Mouse (Mus musculus) CH12.LX (cell line): Measurements from ENCODE around the gene Immp2l. TPM values are rescaled to one million over a fixed set of nuclear protein-coding genes. Genes with fewer than 3 reads are reported as not detected.

Source experiments
- DNase-seq: peaks from one replicate; pipeline ENCODE4 v3.0.0-alpha.2; 2013; ENCODE audit errors: extremely low read depth
- H3K27ac ChIP-seq: 2 replicates; pipeline ENCODE4 v1.5.1; 2012; ENCODE audit warnings: low read depth, mild to moderate bottlenecking, control low read depth, moderate library complexity; ENCODE audit not compliant: insufficient read depth
- H3K27me3 ChIP-seq: replicated peaks from 2 replicates; pipeline ENCODE3; 2012; ENCODE audit warnings: inconsistent platforms
- H3K36me3 ChIP-seq, 2 experiments: replicated peaks in 1 of 2; 2 replicates each; pipeline versions ENCODE3 to v1.6.1; 2012; ENCODE audit warnings: inconsistent platforms in 1 of 2, low read length in 1 of 2, mild to moderate bottlenecking in 1 of 2, mixed read lengths in 1 of 2, moderate library complexity in 1 of 2; ENCODE audit not compliant: control insufficient read depth in 1 of 2, insufficient read depth in 1 of 2
- H3K4me1 ChIP-seq, 2 experiments: 2 replicates each; pipeline ENCODE4 v1.6.1; 2012; ENCODE audit warnings: inconsistent platforms in 1 of 2, moderate library complexity in 1 of 2; ENCODE audit not compliant: insufficient read depth in 2 of 2, control insufficient read depth in 1 of 2
- H3K4me2 ChIP-seq: 2 replicates; pipeline ENCODE4 v1.6.1; 2012; ENCODE audit warnings: low read depth, mild to moderate bottlenecking, control low read depth; ENCODE audit not compliant: poor library complexity, insufficient read depth, severe bottlenecking
- H3K4me3 ChIP-seq, 3 experiments: fragments of 150-350 bp in 1 of 3; sonication (generic) in 1 of 3; replicated peaks in 1 of 3; 2 replicates each; pipeline versions ENCODE3 to v1.5.1; 2011 to 2012; ENCODE audit warnings: low read depth in 2 of 3, low read length in 2 of 3, mild to moderate bottlenecking in 2 of 3, moderate library complexity in 2 of 3, control low read depth in 1 of 3, improper control_type of control experiment in 1 of 3, inconsistent platforms in 1 of 3, mixed read lengths in 1 of 3; ENCODE audit not compliant: poor library complexity in 1 of 3
- H3K79me2 ChIP-seq: replicated peaks from 2 replicates; pipeline ENCODE4 v1.6.1; 2012; ENCODE audit warnings: mild to moderate bottlenecking, moderate library complexity; ENCODE audit not compliant: control insufficient read depth, poor library complexity, insufficient read depth, severe bottlenecking; ENCODE audit errors: extremely low read depth
- H3K9ac ChIP-seq: 2 replicates; pipeline ENCODE4 v1.6.1; 2012; ENCODE audit warnings: low read depth, mild to moderate bottlenecking, control low read depth, moderate library complexity; ENCODE audit not compliant: insufficient read depth
- H3K9me3 ChIP-seq: replicated peaks from 2 replicates; pipeline ENCODE3; 2012; ENCODE audit warnings: low read length, inconsistent platforms, mixed read lengths
- CHD1 ChIP-seq: IDR thresholded peaks from 2 replicates; pipeline ENCODE4 v1.6.1; 2012; ENCODE audit warnings: low read depth, low read length, improper control_type of control experiment, inconsistent platforms
- CHD2 ChIP-seq: IDR thresholded peaks from 2 replicates; pipeline ENCODE4 v1.6.1; 2011; ENCODE audit warnings: low read length, improper control_type of control experiment
- CTCF ChIP-seq, 2 experiments: IDR thresholded peaks in 1 of 2; conservative IDR thresholded peaks in 1 of 2; 2 replicates each; pipeline ENCODE4 v1.5.1; 2011 to 2012; ENCODE audit warnings: low read depth in 2 of 2, low read length in 2 of 2, improper control_type of control experiment in 1 of 2, inconsistent platforms in 1 of 2, mild to moderate bottlenecking in 1 of 2, moderate library complexity in 1 of 2
- EP300 ChIP-seq: IDR thresholded peaks from 2 replicates; pipeline ENCODE4 v1.6.1; 2011; ENCODE audit warnings: low read length, improper control_type of control experiment
- GABPA ChIP-seq: IDR thresholded peaks from 2 replicates; pipeline ENCODE4 v1.6.1; 2012; ENCODE audit warnings: low read depth, low read length, improper control_type of control experiment, inconsistent platforms; ENCODE audit not compliant: insufficient replicate concordance
- IRF4 ChIP-seq: IDR thresholded peaks from 2 replicates; pipeline ENCODE4 v1.6.1; 2014; ENCODE audit warnings: low read depth, mild to moderate bottlenecking, inconsistent platforms, low read length, improper control_type of control experiment
- JUN ChIP-seq: IDR thresholded peaks from 2 replicates; pipeline ENCODE4 v1.6.1; 2011; ENCODE audit warnings: low read depth, mild to moderate bottlenecking, low read length, improper control_type of control experiment, moderate library complexity; ENCODE audit not compliant: insufficient read depth
- KAT2A ChIP-seq: IDR thresholded peaks from 2 replicates; pipeline ENCODE4 v1.6.1; 2012; ENCODE audit warnings: low read length, improper control_type of control experiment, inconsistent platforms; ENCODE audit not compliant: insufficient replicate concordance
- MAFK ChIP-seq: IDR thresholded peaks from 2 replicates; pipeline ENCODE4 v1.6.1; 2011; ENCODE audit warnings: low read length, improper control_type of control experiment; ENCODE audit not compliant: insufficient replicate concordance
- MAX ChIP-seq: IDR thresholded peaks from 2 replicates; pipeline ENCODE4 v1.6.1; 2011; ENCODE audit warnings: low read length, improper control_type of control experiment
- MAZ ChIP-seq: IDR thresholded peaks from 2 replicates; pipeline ENCODE4 v1.6.1; 2012; ENCODE audit warnings: low read depth, mild to moderate bottlenecking, inconsistent platforms, low read length, improper control_type of control experiment, moderate library complexity
- MEF2A ChIP-seq: IDR thresholded peaks from 2 replicates; pipeline ENCODE4 v1.6.1; 2014; ENCODE audit warnings: low read depth, mild to moderate bottlenecking, inconsistent platforms, low read length, improper control_type of control experiment, borderline replicate concordance
- MXI1 ChIP-seq: IDR thresholded peaks from 2 replicates; pipeline ENCODE4 v1.6.1; 2011; ENCODE audit warnings: mild to moderate bottlenecking, low read depth, low read length, improper control_type of control experiment
- MYC ChIP-seq: IDR thresholded peaks from 2 replicates; pipeline ENCODE4 v1.6.1; 2011; ENCODE audit warnings: low read depth, mild to moderate bottlenecking, improper control_type of control experiment, low read length
- NELFE ChIP-seq: IDR thresholded peaks from 2 replicates; pipeline ENCODE4 v1.6.1; 2011; ENCODE audit warnings: low read depth, low read length, improper control_type of control experiment
- PAX5 ChIP-seq: IDR thresholded peaks from 2 replicates; pipeline ENCODE4 v1.6.1; 2012; ENCODE audit warnings: low read length, inconsistent platforms, mixed read lengths
- POLR2A ChIP-seq: IDR thresholded peaks from 2 replicates; pipeline ENCODE4 v1.6.1; 2011; ENCODE audit warnings: low read depth, mild to moderate bottlenecking, improper control_type of control experiment, low read length
- POLR2AphosphoS2 ChIP-seq: IDR thresholded peaks from 2 replicates; pipeline ENCODE4 v1.6.1; 2011; ENCODE audit warnings: low read depth, low read length, improper control_type of control experiment
- RCOR1 ChIP-seq: conservative IDR thresholded peaks from 2 replicates; pipeline ENCODE4 v1.6.1; 2012; ENCODE audit warnings: low read depth, mild to moderate bottlenecking, inconsistent platforms, low read length, improper control_type of control experiment
- SIN3A ChIP-seq: IDR thresholded peaks from 2 replicates; pipeline ENCODE4 v1.6.1; 2012; ENCODE audit warnings: low read length, improper control_type of control experiment, inconsistent platforms
- TCF12 ChIP-seq: IDR thresholded peaks from 2 replicates; pipeline ENCODE4 v1.6.1; 2014; ENCODE audit warnings: low read depth, mild to moderate bottlenecking, inconsistent platforms, low read length, improper control_type of control experiment
- USF1 ChIP-seq: IDR thresholded peaks from 2 replicates; pipeline ENCODE4 v1.6.1; 2014; ENCODE audit warnings: low read depth, mild to moderate bottlenecking, inconsistent platforms, low read length, improper control_type of control experiment
- USF2 ChIP-seq: conservative IDR thresholded peaks from 2 replicates; pipeline ENCODE4 v1.6.1; 2011; ENCODE audit warnings: low read depth, low read length, improper control_type of control experiment
- ZC3H11A ChIP-seq: IDR thresholded peaks from 2 replicates; pipeline ENCODE4 v1.6.1; 2012; ENCODE audit warnings: low read depth, mild to moderate bottlenecking, inconsistent platforms, low read length, improper control_type of control experiment
- ZMIZ1 ChIP-seq: IDR thresholded peaks from 2 replicates; pipeline ENCODE4 v1.6.1; 2012; ENCODE audit warnings: low read depth, mild to moderate bottlenecking, inconsistent platforms, low read length, improper control_type of control experiment
- ZNF384 ChIP-seq: IDR thresholded peaks from 2 replicates; pipeline ENCODE4 v1.6.1; 2012; ENCODE audit warnings: low read depth, low read length, improper control_type of control experiment, inconsistent platforms
- dilution Hi-C: fragments of 300-500 bp; cut with MboI; formaldehyde crosslinking; loops from 2 replicates; pipeline ENCODE4 v1.14.3; 2020; ENCODE audit warnings: low sequenced_read_pairs; ENCODE audit not compliant: extremely low pct_unique_long_range_greater_than_20kb, extremely low pct_ligation_motif_present
- in situ Hi-C: fragments of 300-500 bp; cut with MboI; formaldehyde crosslinking; loops from 3 replicates; pipeline ENCODE4 v1.14.3; 2019; ENCODE audit warnings: low sequenced_read_pairs, low pct_ligation_motif_present, low pct_unique_long_range_greater_than_20kb, mixed read lengths
- polyA plus RNA-seq: library from polyadenylated mRNA; unstranded; fragments of >175 nt; gene quantifications from 2 replicates; pipeline ENCODE4 v1.2.1, GENCODE M21; 2012; ENCODE audit warnings: low read depth; ENCODE audit not compliant: insufficient read length
- total RNA-seq, 2 experiments: library from RNA; depleted of rRNA; stranded (reverse); fragments of 300-350 nt in 1 of 2; fragments of >200 nt in 1 of 2; gene quantifications; 2 replicates each; pipeline ENCODE4 v1.2.3; 2012 to 2014

The Immp2l gene
- total and polyA plus RNA-seq, 3 experiments, result 4.8 to 16.5 (median 9.9) TPM

DNA sequence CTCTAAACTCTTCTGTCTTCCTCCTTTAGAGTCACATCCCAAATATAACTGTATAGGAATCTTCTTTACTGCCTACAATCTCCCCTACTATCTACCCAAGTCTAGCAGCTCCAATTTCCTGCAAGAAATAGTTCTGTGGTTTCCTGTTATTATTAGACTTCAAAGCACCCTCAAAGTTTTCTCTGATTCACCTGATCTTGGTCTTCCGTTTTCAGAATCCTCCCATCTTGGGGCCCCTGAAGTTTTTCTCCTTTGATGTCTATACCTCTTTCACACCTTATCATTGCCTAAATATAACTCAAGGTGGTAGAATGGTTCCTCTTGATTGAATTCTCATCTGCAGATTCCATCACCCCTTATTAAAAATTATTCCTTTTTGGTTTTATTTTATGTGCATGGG, 704.6 kb downstream of the Immp2l start:
- no peaks in the 10 kb centered on the region for H3K4me1 ChIP-seq
- H3K79me2 ChIP-seq, result no peaks in the 10 kb centered on the region
- H3K27ac ChIP-seq, result no peak overlapping the region
- dilution Hi-C loops (no loop called here), in situ Hi-C loops (no loop called here)
- TF ChIP-seq MEF2A (no peak), PAX5 (no peak), NELFE (no peak), USF1 (no peak), JUN (no peak), POLR2A (no peak), ZC3H11A (no peak), CHD1 (no peak), KAT2A (no peak), CTCF (conservative IDR thresholded peaks at IDR 0.05 in 1 of 2, IDR thresholded peaks at IDR 0.05 in 1 of 2; ENCODE audit: low read depth in 2 of 2, low read length in 2 of 2) (no peak), EP300 (no peak), MXI1 (no peak), IRF4 (no peak), GABPA (no peak)
- no peak overlapping the region for H3K9ac ChIP-seq
- no peak overlapping the region for H3K4me3 ChIP-seq
- no peaks in the 10 kb centered on the region for H3K9me3 ChIP-seq
- no peak overlapping the region for H3K4me2 ChIP-seq
- DNase-seq, result no peak
- H3K27me3 ChIP-seq, result no peaks in the 10 kb centered on the region
- no peaks in the 10 kb centered on the region for H3K36me3 ChIP-seq

DNA sequence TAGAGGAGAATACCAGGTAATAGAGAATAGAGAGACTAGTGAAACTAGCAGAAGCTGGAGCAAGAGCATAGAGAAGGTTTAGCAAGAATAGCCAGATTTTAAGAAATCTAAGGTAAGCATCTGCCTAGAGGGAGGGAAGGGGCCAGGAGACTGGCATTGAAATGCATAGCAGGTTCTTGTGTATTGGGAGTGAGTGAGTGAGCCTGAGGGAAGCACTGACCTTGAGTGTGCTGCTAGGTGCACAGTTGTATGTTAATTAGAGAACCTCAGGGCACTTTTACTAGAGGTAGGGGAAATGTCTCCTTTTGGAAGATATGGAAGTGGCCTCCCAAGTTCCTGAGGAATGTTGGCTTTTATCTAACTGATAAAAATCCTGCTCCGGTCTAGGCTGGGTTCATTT, 705.9 kb downstream of the Immp2l start:
- no peaks in the 10 kb centered on the region for H3K79me2 ChIP-seq
- dilution Hi-C loops (no loop called here), in situ Hi-C loops (no loop called here)
- H3K9me3 ChIP-seq, result no peaks in the 10 kb centered on the region
- H3K27ac ChIP-seq, result no peak overlapping the region
- no peak overlapping the region for H3K9ac ChIP-seq
- no peak overlapping the region for H3K4me3 ChIP-seq
- TF ChIP-seq RCOR1 (no peak), MAZ (no peak), ZNF384 (no peak), POLR2A (no peak), POLR2AphosphoS2 (no peak), GABPA (no peak), MAFK (no peak), TCF12 (no peak), EP300 (no peak), JUN (no peak), SIN3A (no peak), CHD2 (no peak), USF2 (no peak), ZMIZ1 (no peak), MYC (no peak), MXI1 (no peak), PAX5 (no peak), MAX (no peak), CHD1 (no peak)
- H3K36me3 ChIP-seq, result no peaks in the 10 kb centered on the region
- no peak for DNase-seq
- no peaks in the 10 kb centered on the region for H3K4me1 ChIP-seq
- no peaks in the 10 kb centered on the region for H3K27me3 ChIP-seq
- no peak overlapping the region for H3K4me2 ChIP-seq
